7 mouse cellular contexts compared by ENCODE assay signal in genomic region chr2:166080967-166081750, GRCm38 (mm10).
DNase-seq lines count a peak whose midpoint lies in the region; ATAC-seq and TF ChIP-seq lines count a peak whose summit lies in the region.

No protein-coding gene starts in this region.

- ATAC-seq in granulocyte monocyte progenitor cell, adult 5-6 weeks (replicated peaks; ENCODE audit: poor library complexity, severe bottlenecking) = no peak

- TF ChIP-seq POLR2A in kidney, adult 2 months (IDR thresholded peaks at IDR 0.05; ENCODE audit: low read depth, low read length) = no peak

- DNase-seq in adrenal gland, postnatal 10 days = peak; percentile 77
- DNase-seq in gastrocnemius, postnatal 10 days = peak; percentile 44
- peak; percentile 84 for DNase-seq in kidney, adult 2 months
- peak; percentile 74 for DNase-seq in lung, postnatal 10 days
- DNase-seq in B cell, adult 2 months = no peak
- DNase-seq in frontal cortex, postnatal 36 days (ENCODE audit: low spot score in 2 of 2) = no peak

- no peak for TF ChIP-seq CTCF in kidney, adult 2 months (conservative IDR thresholded peaks at IDR 0.05; ENCODE audit: insufficient read depth, insufficient read length, low read depth, low read length)

- peaks cover 15% of the 10 kb centered on the region for H3K4me1 ChIP-seq in kidney, adult 2 months (ENCODE audit: control insufficient read depth, insufficient read depth, low read length)

- no peaks in the 10 kb centered on the region for H3K36me3 ChIP-seq in kidney, adult 2 months (ENCODE audit: control insufficient read depth, insufficient read depth, low read length)

- peak overlapping the region; percentile 19; the same call in 1 of the 2 replicates for H3K4me3 ChIP-seq in kidney, adult 2 months (ENCODE audit: insufficient read depth, low read depth, low read length)

- H3K27me3 ChIP-seq in kidney, adult 2 months (replicated peaks; ENCODE audit: control insufficient read depth, insufficient read depth, low read length) = no peaks in the 10 kb centered on the region

- peak overlapping the region; percentile 15 for H3K27ac ChIP-seq in kidney, adult 2 months (ENCODE audit: insufficient read depth, low read depth, low read length)

- 77% methylated on average over 21 of the region's 21 CpGs for WGBS in kidney, adult 2 months

Comparison
In these comparisons a context has a peak if more than half of its experiments do, and no peak if none do; other contexts are left out.
1. DNase-seq: peak in adrenal gland, postnatal 10 days (single experiment), gastrocnemius, postnatal 10 days (single experiment), kidney, adult 2 months (single experiment) and lung, postnatal 10 days (single experiment); none in B cell, adult 2 months (0 of 2) and frontal cortex, postnatal 36 days (0 of 2).